Mouse (Mus musculus): ENCODE data around the gene Macrod2. TPM values are rescaled to one million over a fixed set of nuclear protein-coding genes. Genes with fewer than 3 reads are reported as not detected.

The Macrod2 gene
- total RNA-seq, 2 experiments from 2014 or later = 69.6 to 70.8 TPM

DNA sequence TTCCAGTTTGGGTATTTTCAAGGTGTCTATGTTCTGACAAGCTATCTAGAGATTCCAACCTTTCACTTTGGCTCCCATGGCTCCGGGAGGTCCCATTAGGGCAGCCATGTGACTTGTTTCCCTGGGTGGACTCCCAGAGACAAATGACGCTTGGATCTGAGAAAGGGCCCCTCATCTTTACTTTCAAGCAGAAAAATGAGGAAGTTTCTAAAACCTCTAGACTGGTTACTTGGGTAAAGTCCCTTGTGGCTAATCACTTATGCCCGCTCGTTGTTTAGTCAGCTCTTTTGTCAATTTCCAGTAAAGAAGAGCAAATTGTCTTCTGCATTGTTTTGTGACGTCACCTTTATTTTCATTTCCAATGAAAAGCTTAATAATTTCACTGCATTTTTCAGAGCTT lies 448.9 kb downstream of the Macrod2 start:
- intact Hi-C loops (cut with DNase I) = no loop called here
- no peak for DNase-seq (ENCODE audit: extremely low spot score in 1 of 2, low spot score in 2 of 2)

GRCm38 (mm10) chr2:140847817-140848428 lies 452.8 kb downstream of the Macrod2 start:
- DNase-seq (ENCODE audit: extremely low spot score in 1 of 2, low spot score in 2 of 2) = no peak
- intact Hi-C loops (cut with DNase I) = no loop called here

- intact Hi-C loops (cut with DNase I) = no loop called here
- no peak for DNase-seq (ENCODE audit: extremely low spot score in 1 of 2, low spot score in 2 of 2)
Measured at GRCm38 (mm10) chr2:140853538-140853937, 458.4 kb downstream of the Macrod2 start.

DNA sequence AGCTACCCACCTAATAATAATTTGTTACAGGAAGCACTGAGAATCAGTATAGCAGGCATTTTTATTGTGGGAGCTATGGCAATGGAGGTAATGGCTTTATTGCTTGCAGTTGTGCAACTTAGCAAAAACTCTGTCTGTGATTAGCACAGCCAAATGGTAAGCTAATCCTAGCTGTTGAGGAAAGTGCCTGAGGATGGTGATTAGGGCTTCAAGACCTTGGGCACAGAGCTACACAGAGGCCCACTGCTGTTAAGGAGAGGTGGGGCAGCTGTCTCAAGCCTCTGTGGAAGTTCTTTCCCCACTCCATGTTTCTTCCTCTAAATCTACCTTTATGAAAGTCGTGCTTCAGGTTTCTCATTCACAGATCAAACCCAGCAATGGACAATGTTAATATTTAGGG lies 466.2 kb downstream of the Macrod2 start:
- DNase-seq (ENCODE audit: extremely low spot score in 1 of 2, low spot score in 2 of 2) = no peak
- intact Hi-C loops (cut with DNase I) = no loop called here

DNA sequence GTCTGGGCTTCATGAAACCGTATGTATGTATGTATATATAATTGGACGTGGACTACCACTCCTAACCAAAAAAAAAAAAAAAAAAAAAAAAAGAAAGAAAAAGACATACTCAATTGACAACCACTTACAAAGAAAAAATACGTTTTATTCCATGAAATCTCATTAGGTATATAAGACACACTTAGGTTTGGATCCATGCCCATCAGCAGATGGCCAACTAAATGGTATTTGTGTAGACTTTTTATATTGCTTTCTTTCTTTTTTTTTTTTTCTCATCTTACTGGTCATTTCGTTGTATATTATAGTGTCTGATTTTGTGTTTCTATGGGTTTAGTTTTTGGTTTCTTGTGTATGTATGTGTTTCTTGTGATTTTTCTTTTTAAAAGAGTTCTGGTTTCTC lies 467.6 kb downstream of the Macrod2 start:
- intact Hi-C loops (cut with DNase I) = no loop called here
- DNase-seq (ENCODE audit: extremely low spot score in 1 of 2, low spot score in 2 of 2) = no peak

GRCm38 (mm10) chr2:140865636-140866035 lies 470.5 kb downstream of the Macrod2 start:
- DNase-seq (ENCODE audit: extremely low spot score in 1 of 2, low spot score in 2 of 2) = no peak
- intact Hi-C loops (cut with DNase I) = no loop called here

GRCm38 (mm10) chr2:140867116-140867515 lies 472.0 kb downstream of the Macrod2 start:
- no peak for DNase-seq (ENCODE audit: extremely low spot score in 1 of 2, low spot score in 2 of 2)
- intact Hi-C loops (cut with DNase I) = no loop called here

DNA sequence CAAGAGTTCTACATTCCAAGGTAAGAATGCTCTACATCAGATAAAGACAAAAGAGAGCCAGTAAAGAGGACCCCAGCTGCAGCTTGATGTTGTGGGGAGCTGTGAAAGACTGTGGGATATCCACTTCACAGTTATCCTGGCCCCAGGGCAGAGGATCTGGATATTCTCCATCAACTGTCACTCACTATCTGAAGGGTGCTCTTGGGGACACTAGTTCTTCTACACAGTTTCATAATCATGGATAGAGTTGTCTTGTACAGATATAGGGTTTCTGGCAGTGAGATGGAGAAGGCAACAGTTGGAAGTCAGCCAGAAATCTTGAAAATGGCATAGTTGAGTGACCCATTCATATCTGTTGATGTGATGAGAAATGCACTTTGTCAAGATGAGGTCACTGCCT lies 490.1 kb downstream of the Macrod2 start:
- intact Hi-C loops (cut with DNase I) = no loop called here
- no peak for DNase-seq (ENCODE audit: extremely low spot score in 1 of 2, low spot score in 2 of 2)

DNA sequence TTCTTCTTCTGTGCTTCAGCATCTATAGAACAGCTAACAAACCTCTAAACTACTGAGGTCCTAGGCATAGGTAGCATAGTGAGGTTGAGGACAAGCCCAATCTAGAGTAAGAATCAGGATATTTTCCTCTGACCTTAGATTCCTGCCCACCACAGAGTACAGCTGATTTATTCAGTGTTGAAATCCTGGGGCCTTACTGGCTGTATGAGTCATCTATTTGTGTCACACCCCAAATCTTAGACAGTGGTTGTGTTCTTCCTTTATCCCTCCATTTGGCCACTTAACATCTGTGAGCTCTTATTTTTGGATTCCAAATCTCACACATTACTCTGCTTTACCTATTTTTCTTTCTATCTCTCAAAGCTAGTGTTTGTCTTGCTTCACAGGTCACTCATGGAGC lies 495.6 kb downstream of the Macrod2 start:
- intact Hi-C loops (cut with DNase I) = no loop called here
- DNase-seq (ENCODE audit: extremely low spot score in 1 of 2, low spot score in 2 of 2) = no peak

- DNase-seq (ENCODE audit: extremely low spot score in 1 of 2, low spot score in 2 of 2) = no peak
- intact Hi-C loops (cut with DNase I) = no loop called here
Measured at GRCm38 (mm10) chr2:140896396-140897082, 501.4 kb downstream of the Macrod2 start.

DNA sequence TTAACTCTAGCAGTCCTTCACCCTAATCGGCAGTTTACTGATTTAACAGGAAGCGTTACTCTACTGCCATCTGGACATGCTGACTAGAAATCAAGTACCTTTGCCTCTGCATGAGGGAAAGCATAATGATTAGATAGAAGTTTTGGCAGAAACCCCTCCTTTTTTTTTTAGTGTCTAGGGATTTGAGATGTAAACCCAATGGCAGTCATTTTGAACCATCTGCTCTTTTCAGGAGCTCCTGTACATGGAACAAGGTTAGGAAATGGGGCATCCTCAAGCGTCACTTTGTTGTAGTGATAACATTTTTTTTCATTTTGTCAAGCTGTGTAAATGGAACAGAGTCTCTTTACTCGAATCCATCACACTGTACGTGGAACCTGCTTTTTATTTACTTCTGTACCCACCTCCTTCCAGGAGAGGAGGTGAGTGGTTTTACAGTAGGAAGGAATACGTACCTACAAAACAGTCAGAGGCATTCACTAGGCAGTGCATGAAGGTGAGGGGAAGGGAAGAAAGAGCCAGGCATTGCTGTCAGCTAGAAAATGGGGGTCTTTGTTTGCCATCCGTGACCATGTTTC lies 503.4 kb downstream of the Macrod2 start:
- intact Hi-C loops (cut with DNase I) = no loop called here
- DNase-seq (ENCODE audit: extremely low spot score in 1 of 2, low spot score in 2 of 2) = no peak

GRCm38 (mm10) chr2:140905331-140905730 lies 510.2 kb downstream of the Macrod2 start:
- no peak for DNase-seq (ENCODE audit: extremely low spot score in 1 of 2, low spot score in 2 of 2)
- intact Hi-C loops (cut with DNase I) = no loop called here

GRCm38 (mm10) chr2:140906123-140906522 lies 511.0 kb downstream of the Macrod2 start:
- no peak for DNase-seq (ENCODE audit: extremely low spot score in 1 of 2, low spot score in 2 of 2)
- intact Hi-C loops (cut with DNase I) = no loop called here

DNA sequence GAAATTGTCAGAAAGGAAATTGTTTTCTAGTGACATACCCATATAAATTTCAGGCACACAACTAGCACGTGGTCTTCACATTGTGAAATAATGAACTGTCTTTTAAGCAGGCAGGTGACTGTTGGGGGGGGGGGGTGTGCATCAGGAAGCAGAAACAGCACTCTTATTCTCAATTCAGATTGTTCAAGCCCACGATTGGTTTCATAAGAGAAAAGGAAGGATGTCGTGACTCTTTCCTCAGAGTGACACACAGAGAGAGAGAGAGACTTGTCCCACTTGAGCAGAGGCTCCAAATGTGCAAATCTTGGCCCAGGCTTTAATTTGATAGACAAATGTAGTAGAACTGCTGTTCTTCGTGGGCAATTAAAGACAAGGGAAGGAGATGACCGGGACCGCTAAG lies 516.4 kb downstream of the Macrod2 start:
- DNase-seq (ENCODE audit: extremely low spot score in 1 of 2, low spot score in 2 of 2) = no peak
- intact Hi-C loops (cut with DNase I) = no loop called here

GRCm38 (mm10) chr2:140912179-140912578 lies 517.1 kb downstream of the Macrod2 start:
- no peak for DNase-seq (ENCODE audit: extremely low spot score in 1 of 2, low spot score in 2 of 2)
- intact Hi-C loops (cut with DNase I) = no loop called here

DNA sequence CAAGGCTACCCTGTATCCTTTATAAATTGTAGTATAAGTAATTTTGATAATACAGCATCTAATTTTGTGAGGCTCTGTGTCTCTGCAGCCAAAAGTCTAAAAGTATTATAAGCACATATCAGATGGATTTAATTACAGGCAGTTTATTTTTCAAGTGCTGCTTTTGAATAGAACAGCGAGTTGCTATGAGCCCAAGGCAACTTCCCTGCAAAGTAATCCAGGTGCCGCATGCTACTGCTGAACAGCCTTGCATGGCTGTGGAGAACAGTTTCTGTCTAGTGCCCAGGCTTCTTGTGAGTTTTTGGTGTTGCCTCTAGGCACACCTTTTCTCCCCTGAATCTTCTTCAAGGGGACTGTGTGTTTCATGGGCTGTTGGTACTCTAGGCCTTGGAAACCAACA lies 517.8 kb downstream of the Macrod2 start:
- intact Hi-C loops (cut with DNase I) = no loop called here
- DNase-seq (ENCODE audit: extremely low spot score in 1 of 2, low spot score in 2 of 2) = no peak

DNA sequence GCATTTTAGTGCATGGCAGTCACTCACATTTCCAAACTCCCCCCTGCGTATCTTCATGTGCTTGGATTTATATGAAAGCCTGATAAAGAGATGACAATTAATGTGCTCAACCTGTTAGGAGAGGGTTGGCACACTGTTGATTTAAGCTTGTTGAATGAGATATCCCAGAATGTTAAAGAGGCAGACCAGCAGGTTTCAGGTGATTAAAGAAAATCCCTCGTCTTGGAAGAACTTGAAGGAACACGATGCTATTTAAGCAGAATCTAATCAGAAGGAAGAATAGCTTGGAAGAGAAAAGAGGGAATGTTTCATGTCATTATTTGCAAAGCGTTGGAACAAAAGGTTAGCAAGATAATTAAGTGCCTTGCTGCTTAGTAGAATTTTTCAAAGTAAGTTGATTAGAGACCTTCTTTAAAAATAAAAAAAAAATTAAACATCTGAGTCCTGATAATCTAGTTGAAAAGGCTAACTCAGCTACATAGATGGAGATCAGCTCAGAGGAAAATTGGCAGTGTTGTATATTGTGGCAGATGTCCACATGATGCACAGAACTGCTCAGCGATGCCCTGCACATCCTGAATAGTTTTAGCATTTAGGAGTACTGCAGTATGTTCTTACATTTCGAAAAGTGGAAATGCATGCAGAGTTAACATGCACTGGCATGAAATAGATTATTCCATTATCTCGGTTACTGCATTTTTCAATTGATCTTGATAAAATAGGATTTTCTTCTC lies 518.7 kb downstream of the Macrod2 start:
- DNase-seq (ENCODE audit: extremely low spot score in 1 of 2, low spot score in 2 of 2) = no peak
- intact Hi-C loops (cut with DNase I) = no loop called here

- DNase-seq (ENCODE audit: extremely low spot score in 1 of 2, low spot score in 2 of 2) = no peak
- intact Hi-C loops (cut with DNase I) = no loop called here
Measured at GRCm38 (mm10) chr2:140926922-140927321, 531.8 kb downstream of the Macrod2 start.

- intact Hi-C loops (cut with DNase I) = no loop called here
- no peak for DNase-seq (ENCODE audit: extremely low spot score in 1 of 2, low spot score in 2 of 2)
Measured at GRCm38 (mm10) chr2:140934483-140934882, 539.4 kb downstream of the Macrod2 start.

GRCm38 (mm10) chr2:140949461-140949860 lies 554.4 kb downstream of the Macrod2 start:
- DNase-seq (ENCODE audit: extremely low spot score in 1 of 2, low spot score in 2 of 2) = no peak
- intact Hi-C loops (cut with DNase I) = no loop called here
